Mouse (Mus musculus) heart, embryonic 10.5 days (tissue): ENCODE measurements at regions not wholly inside any gene's neighbourhood (a gene's known extent, or its start where the extent isn't known, plus 50 kb on each side); places are given as distances from the start of the nearest gene placed in this dataset.

Experiments used
- DNase-seq: peaks from one replicate; pipeline ENCODE4 v3.0.0-alpha.2; 2017; ENCODE audit warnings: low spot score
- H3K27ac ChIP-seq: fragments of 300-500 bp; sonication (generic); 2 replicates; pipeline ENCODE4 v1.5.1; 2016; ENCODE audit warnings: mild to moderate bottlenecking
- H3K27me3 ChIP-seq: fragments of 300-500 bp; sonication (generic); 2 replicates; pipeline ENCODE4 v1.6.1; 2016; ENCODE audit warnings: mild to moderate bottlenecking; ENCODE audit not compliant: poor library complexity, insufficient read depth, severe bottlenecking
- H3K36me3 ChIP-seq: fragments of 300-500 bp; sonication (generic); 2 replicates; pipeline ENCODE4 v1.6.1; 2016; ENCODE audit warnings: mild to moderate bottlenecking, moderate library complexity
- H3K4me1 ChIP-seq: fragments of 300-500 bp; sonication (generic); 2 replicates; pipeline ENCODE4 v1.6.1; 2016; ENCODE audit warnings: mild to moderate bottlenecking
- H3K4me3 ChIP-seq: fragments of 300-500 bp; sonication (generic); 2 replicates; pipeline ENCODE4 v1.5.1; 2016; ENCODE audit warnings: mild to moderate bottlenecking, moderate library complexity
- H3K9me3 ChIP-seq: fragments of 300-500 bp; sonication (generic); 2 replicates; pipeline ENCODE4 v1.6.1; 2016; ENCODE audit warnings: mild to moderate bottlenecking, moderate library complexity
- WGBS: fragments of 180-500 bp; shearing (Covaris S2); methylation state at CpG from one replicate; pipeline ENCODE4 v1.1.7; 2016; 5-methylcytosine and 5-hydroxymethylcytosine counted together

- no peaks in the 10 kb centered on the region for H3K9me3 ChIP-seq
- 56% methylated on average over 4 of the region's 4 CpGs for WGBS
- H3K36me3 ChIP-seq: no peaks in the 10 kb centered on the region
- H3K27ac ChIP-seq: no peak overlapping the region
- DNase-seq: no peak
- H3K4me1 ChIP-seq: peaks cover 41% of the 10 kb centered on the region
- peaks cover 31% of the 10 kb centered on the region for H3K27me3 ChIP-seq
- no peak overlapping the region for H3K4me3 ChIP-seq
These were observed 89.8 kb downstream of the Kif26a start for GRCm38 (mm10) chr12:112235841-112236240.

- Histone ChIP-seq H3K27ac (peak overlapping the region; percentile 6; the same call in 1 of the 2 replicates), H3K36me3 (no peaks in the 10 kb centered on the region), H3K4me1 (peaks cover 54% of the 10 kb centered on the region), H3K27me3 (peaks cover 31% of the 10 kb centered on the region), H3K4me3 (peak overlapping the region; percentile 12; the same call in 1 of the 2 replicates), H3K9me3 (no peaks in the 10 kb centered on the region)
- peak; percentile 74 for DNase-seq
- WGBS: 43% methylated on average over 13 of the region's 13 CpGs
These were observed 91.1 kb downstream of the Kif26a start for GRCm38 (mm10) chr12:112237061-112237490.

- no peak overlapping the region for H3K27ac ChIP-seq
- WGBS: 26% methylated on average over 7 of the region's 7 CpGs
- no peaks in the 10 kb centered on the region for H3K9me3 ChIP-seq
- DNase-seq: no peak
- peaks cover 57% of the 10 kb centered on the region for H3K4me1 ChIP-seq
- peaks cover 31% of the 10 kb centered on the region for H3K27me3 ChIP-seq
- no peak overlapping the region for H3K4me3 ChIP-seq
- no peaks in the 10 kb centered on the region for H3K36me3 ChIP-seq
These were observed 92.8 kb downstream of the Kif26a start for GRCm38 (mm10) chr12:112238834-112239233.

GRCm38 (mm10) chr12:112241740-112242171 is 95.7 kb downstream of the Kif26a start:
- H3K9me3 ChIP-seq: no peaks in the 10 kb centered on the region
- H3K27me3 ChIP-seq: peaks cover 31% of the 10 kb centered on the region
- WGBS: 12% methylated on average over 3 of the region's 3 CpGs
- DNase-seq: no peak
- H3K36me3 ChIP-seq: no peaks in the 10 kb centered on the region
- peaks cover 61% of the 10 kb centered on the region for H3K4me1 ChIP-seq
- peak overlapping the region; percentile 47; the same call in 1 of the 2 replicates for H3K27ac ChIP-seq
- no peak overlapping the region for H3K4me3 ChIP-seq

GRCm38 (mm10) chr12:112243231-112243630 is 97.2 kb downstream of the Kif26a start:
- peaks cover 25% of the 10 kb centered on the region for H3K27me3 ChIP-seq
- H3K4me1 ChIP-seq: peaks cover 46% of the 10 kb centered on the region
- H3K36me3 ChIP-seq: no peaks in the 10 kb centered on the region
- WGBS: 66% methylated on average over 5 of the region's 5 CpGs
- peak overlapping the region; percentile 2; the same call in 1 of the 2 replicates for H3K27ac ChIP-seq
- no peak overlapping the region for H3K4me3 ChIP-seq
- no peak for DNase-seq
- no peaks in the 10 kb centered on the region for H3K9me3 ChIP-seq

- no peak for DNase-seq
- Histone ChIP-seq H3K9me3 (no peaks in the 10 kb centered on the region), H3K4me3 (no peak overlapping the region), H3K4me1 (0 out of 2 replicates have a peak, but pooled peaks cover 6% of the 10 kb centered on the region), H3K36me3 (no peaks in the 10 kb centered on the region), H3K27ac (no peak overlapping the region), H3K27me3 (peaks cover 15% of the 10 kb centered on the region; the same call in 1 of the 2 replicates)
- 67% methylated on average over 8 of the region's 8 CpGs for WGBS
These were observed 104.9 kb downstream of the Kif26a start for GRCm38 (mm10) chr12:112250894-112251293.

GRCm38 (mm10) chr12:112253461-112253860 is 107.5 kb downstream of the Kif26a start:
- Histone ChIP-seq H3K4me3 (no peak overlapping the region), H3K27ac (no peak overlapping the region), H3K36me3 (no peaks in the 10 kb centered on the region), H3K27me3 (peaks cover 15% of the 10 kb centered on the region; the same call in 1 of the 2 replicates), H3K9me3 (no peaks in the 10 kb centered on the region), H3K4me1 (0 out of 2 replicates have a peak, but pooled peaks cover 3% of the 10 kb centered on the region)
- no peak for DNase-seq
- WGBS: 87% methylated on average over 10 of the region's 10 CpGs

GRCm38 (mm10) chr12:112255223-112255622 is 109.2 kb downstream of the Kif26a start:
- H3K9me3 ChIP-seq: no peaks in the 10 kb centered on the region
- peaks cover 5% of the 10 kb centered on the region for H3K4me1 ChIP-seq
- no peak overlapping the region for H3K4me3 ChIP-seq
- whole genome bisulfite sequencing: 87% methylated on average over 12 of the region's 12 CpGs
- peaks cover 12% of the 10 kb centered on the region; the same call in 1 of the 2 replicates for H3K27me3 ChIP-seq
- no peak overlapping the region for H3K27ac ChIP-seq
- no peaks in the 10 kb centered on the region for H3K36me3 ChIP-seq
- DNase-seq: no peak

- Histone ChIP-seq H3K27ac (no peak overlapping the region), H3K27me3 (peaks cover 17% of the 10 kb centered on the region), H3K4me1 (peaks cover 8% of the 10 kb centered on the region), H3K4me3 (no peak overlapping the region), H3K9me3 (no peaks in the 10 kb centered on the region), H3K36me3 (no peaks in the 10 kb centered on the region)
- DNase-seq: no peak
- 62% methylated on average over 11 of the region's 11 CpGs for WGBS
These were observed 111.7 kb downstream of the Kif26a start for GRCm38 (mm10) chr12:112257691-112258090.

- DNase-seq: no peak
- H3K36me3 ChIP-seq: no peaks in the 10 kb centered on the region
- H3K9me3 ChIP-seq: no peaks in the 10 kb centered on the region
- H3K27ac ChIP-seq: no peak overlapping the region
- H3K27me3 ChIP-seq: peaks cover 57% of the 10 kb centered on the region
- WGBS: 79% methylated on average over 14 of the region's 14 CpGs
- H3K4me1 ChIP-seq: peaks cover 8% of the 10 kb centered on the region
- no peak overlapping the region for H3K4me3 ChIP-seq
These were observed 117.5 kb downstream of the Kif26a start for GRCm38 (mm10) chr12:112263283-112264056.

- Histone ChIP-seq H3K36me3 (no peaks in the 10 kb centered on the region), H3K9me3 (no peaks in the 10 kb centered on the region), H3K27me3 (peaks cover 57% of the 10 kb centered on the region), H3K4me1 (peaks cover 8% of the 10 kb centered on the region), H3K4me3 (no peak overlapping the region), H3K27ac (no peak overlapping the region)
- WGBS: 74% methylated on average over 7 of the region's 7 CpGs
- DNase-seq: no peak
These were observed 118.2 kb downstream of the Kif26a start for GRCm38 (mm10) chr12:112264201-112264600.

- Histone ChIP-seq H3K27ac (no peak overlapping the region), H3K9me3 (no peaks in the 10 kb centered on the region), H3K27me3 (peaks cover 57% of the 10 kb centered on the region), H3K36me3 (no peaks in the 10 kb centered on the region), H3K4me1 (peaks cover under 1% of the 10 kb centered on the region; the same call in 1 of the 2 replicates), H3K4me3 (no peak overlapping the region)
- no peak for DNase-seq
- WGBS: 75% methylated on average over 10 of the region's 10 CpGs
These were observed 119.4 kb downstream of the Kif26a start for GRCm38 (mm10) chr12:112265289-112265969.

GRCm38 (mm10) chr12:112274026-112274425 is 128.0 kb downstream of the Kif26a start:
- 69% methylated on average over 6 of the region's 6 CpGs for WGBS
- no peaks in the 10 kb centered on the region for H3K36me3 ChIP-seq
- peak overlapping the region; percentile 59; the same call in 1 of the 2 replicates for H3K27ac ChIP-seq
- DNase-seq: no peak
- H3K9me3 ChIP-seq: no peaks in the 10 kb centered on the region
- H3K4me1 ChIP-seq: peaks cover 52% of the 10 kb centered on the region
- peaks cover 21% of the 10 kb centered on the region; the same call in 1 of the 2 replicates for H3K27me3 ChIP-seq
- H3K4me3 ChIP-seq: no peak overlapping the region
